Mouse (Mus musculus): Measurements from ENCODE around the gene 1810046K07Rik. TPM values are rescaled to one million over a fixed set of nuclear protein-coding genes. Genes with fewer than 3 reads are reported as not detected.

The 1810046K07Rik gene
- total and polyA plus RNA-seq, 2 experiments = 3.2 to 11.3 TPM

DNA sequence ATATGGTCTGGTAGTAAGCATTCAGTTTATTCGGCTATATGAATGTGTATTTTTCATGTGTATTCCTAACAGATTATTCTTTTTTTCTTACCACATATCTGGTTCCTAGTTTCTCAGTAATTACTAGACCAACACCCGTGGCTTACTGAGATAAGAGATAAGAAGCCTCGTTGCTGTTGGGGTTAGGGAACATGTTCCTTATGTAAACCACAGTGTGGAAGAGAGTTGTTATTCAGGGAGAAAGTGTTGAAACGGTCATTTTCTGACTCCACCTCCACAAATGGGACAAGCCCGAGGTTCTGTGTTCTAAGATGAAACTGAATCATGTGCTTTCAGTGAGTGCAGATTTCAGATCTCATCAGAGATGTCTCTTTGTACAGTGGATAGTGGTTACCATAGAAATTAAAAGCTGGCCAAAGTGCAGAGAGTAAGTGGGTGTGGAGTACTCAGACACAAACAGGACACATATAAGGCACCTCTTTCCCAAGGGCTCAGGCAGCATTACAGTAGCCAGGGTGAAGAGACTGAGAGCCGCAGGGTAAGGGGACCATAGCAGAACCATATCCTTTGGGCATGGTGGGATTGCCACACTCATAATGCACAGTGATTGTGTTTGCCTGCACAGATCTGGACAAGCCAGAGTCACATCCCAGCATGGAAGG lies 13.2 kb downstream of the 1810046K07Rik start:
- Histone ChIP-seq H3K79me2 (ENCODE audit: control insufficient read depth, insufficient read depth, low read length) (no peaks in the 10 kb centered on the region), H3K27me3 (ENCODE audit: control insufficient read depth, insufficient read depth, low read length) (no peaks in the 10 kb centered on the region), H3K4me1 (ENCODE audit: control insufficient read depth, insufficient read depth, low read length) (peaks cover 11% of the 10 kb centered on the region), H3K4me3 (ENCODE audit: insufficient read depth, low read depth, low read length) (no peak overlapping the region), H3K9ac (ENCODE audit: low read depth, low read length) (no peak overlapping the region), H3K36me3 (ENCODE audit: control insufficient read depth, insufficient read depth, low read length) (no peaks in the 10 kb centered on the region), H3K27ac (replicated peaks; ENCODE audit: insufficient read depth, low read depth, low read length) (no peak overlapping the region)
- WGBS = 37% methylated on average over 6 of the region's 6 CpGs
- TF ChIP-seq POLR2A (IDR thresholded peaks at IDR 0.05; ENCODE audit: extremely low read depth, insufficient read depth, low read length) (no peak), CTCF (IDR thresholded peaks at IDR 0.05; ENCODE audit: low read depth, low read length) (no peak)
- peak; percentile 35 for DNase-seq (ENCODE audit: extremely low read depth, low read depth, low spot score)

GRCm38 (mm10) chr9:51312554-51313317 lies 16.0 kb downstream of the 1810046K07Rik start:
- no peaks in the 10 kb centered on the region for H3K79me2 ChIP-seq (ENCODE audit: control insufficient read depth, insufficient read depth, low read length)
- WGBS = 16% methylated on average over 18 of the region's 18 CpGs
- peak; percentile 93 for DNase-seq (ENCODE audit: extremely low read depth, low read depth, low spot score)
- peak overlapping the region; percentile 32 for H3K4me3 ChIP-seq (ENCODE audit: insufficient read depth, low read depth, low read length)
- H3K4me1 ChIP-seq (ENCODE audit: control insufficient read depth, insufficient read depth, low read length) = peaks cover 5% of the 10 kb centered on the region
- TF ChIP-seq CTCF (IDR thresholded peaks at IDR 0.05; ENCODE audit: low read depth, low read length) (no peak), POLR2A (IDR thresholded peaks at IDR 0.05; ENCODE audit: extremely low read depth, insufficient read depth, low read length) (no peak)
- peak overlapping the region; percentile 61 for H3K27ac ChIP-seq (replicated peaks; ENCODE audit: insufficient read depth, low read depth, low read length)
- no peaks in the 10 kb centered on the region for H3K27me3 ChIP-seq (ENCODE audit: control insufficient read depth, insufficient read depth, low read length)
- H3K9ac ChIP-seq (ENCODE audit: low read depth, low read length) = peak overlapping the region; percentile 34
- H3K36me3 ChIP-seq (ENCODE audit: control insufficient read depth, insufficient read depth, low read length) = no peaks in the 10 kb centered on the region

DNA sequence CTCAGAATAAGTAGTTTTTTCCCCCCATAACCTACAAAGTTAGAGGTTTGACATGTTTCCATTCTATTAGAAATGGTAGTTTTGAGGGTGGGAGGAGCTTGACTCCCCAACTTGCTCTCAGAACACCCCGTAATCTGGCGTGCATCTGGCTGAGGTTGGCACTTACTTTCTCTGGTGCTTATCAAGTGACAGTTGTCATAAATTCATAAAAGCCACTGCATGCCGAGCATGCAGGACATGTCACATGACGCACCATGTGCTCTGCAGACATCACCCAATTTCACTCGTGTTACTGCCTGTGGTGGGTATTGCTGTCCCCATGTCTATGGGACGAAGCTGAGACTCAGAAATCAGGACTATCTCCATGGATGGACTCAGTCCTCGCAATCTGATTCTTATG lies 18.2 kb downstream of the 1810046K07Rik start:
- H3K4me1 ChIP-seq (ENCODE audit: control insufficient read depth, insufficient read depth, low read length) = peaks cover 5% of the 10 kb centered on the region
- 90% methylated on average over 7 of the region's 7 CpGs for WGBS
- H3K4me3 ChIP-seq (ENCODE audit: insufficient read depth, low read depth, low read length) = no peak overlapping the region
- no peak for DNase-seq (ENCODE audit: extremely low read depth, low read depth, low spot score)
- H3K79me2 ChIP-seq (ENCODE audit: control insufficient read depth, insufficient read depth, low read length) = no peaks in the 10 kb centered on the region
- H3K36me3 ChIP-seq (ENCODE audit: control insufficient read depth, insufficient read depth, low read length) = no peaks in the 10 kb centered on the region
- no peaks in the 10 kb centered on the region for H3K27me3 ChIP-seq (ENCODE audit: control insufficient read depth, insufficient read depth, low read length)
- no peak overlapping the region for H3K9ac ChIP-seq (ENCODE audit: low read depth, low read length)
- no peak overlapping the region for H3K27ac ChIP-seq (replicated peaks; ENCODE audit: insufficient read depth, low read depth, low read length)
- TF ChIP-seq POLR2A (IDR thresholded peaks at IDR 0.05; ENCODE audit: extremely low read depth, insufficient read depth, low read length) (no peak), CTCF (IDR thresholded peaks at IDR 0.05; ENCODE audit: low read depth, low read length) (no peak)

GRCm38 (mm10) chr9:51306351-51306750 lies 22.4 kb downstream of the 1810046K07Rik start:
- no peaks in the 10 kb centered on the region for H3K27me3 ChIP-seq (ENCODE audit: control insufficient read depth, insufficient read depth, low read length)
- peak; percentile 74 for DNase-seq (ENCODE audit: extremely low read depth, low read depth, low spot score)
- no peak overlapping the region for H3K9ac ChIP-seq (ENCODE audit: low read depth, low read length)
- no peak overlapping the region for H3K4me3 ChIP-seq (ENCODE audit: insufficient read depth, low read depth, low read length)
- 32% methylated on average over 3 of the region's 3 CpGs for WGBS
- H3K4me1 ChIP-seq (ENCODE audit: control insufficient read depth, insufficient read depth, low read length) = no peaks in the 10 kb centered on the region
- TF ChIP-seq POLR2A (IDR thresholded peaks at IDR 0.05; ENCODE audit: extremely low read depth, insufficient read depth, low read length) = no peak
- TF ChIP-seq CTCF (IDR thresholded peaks at IDR 0.05; ENCODE audit: low read depth, low read length) = no peak
- H3K27ac ChIP-seq (replicated peaks; ENCODE audit: insufficient read depth, low read depth, low read length) = no peak overlapping the region
- H3K36me3 ChIP-seq (ENCODE audit: control insufficient read depth, insufficient read depth, low read length) = no peaks in the 10 kb centered on the region
- no peaks in the 10 kb centered on the region for H3K79me2 ChIP-seq (ENCODE audit: control insufficient read depth, insufficient read depth, low read length)

GRCm38 (mm10) chr9:51305146-51305545 lies 23.6 kb downstream of the 1810046K07Rik start:
- Histone ChIP-seq H3K4me3 (ENCODE audit: insufficient read depth, low read depth, low read length) (no peak overlapping the region), H3K9ac (ENCODE audit: low read depth, low read length) (no peak overlapping the region), H3K79me2 (ENCODE audit: control insufficient read depth, insufficient read depth, low read length) (no peaks in the 10 kb centered on the region), H3K36me3 (ENCODE audit: control insufficient read depth, insufficient read depth, low read length) (no peaks in the 10 kb centered on the region), H3K27me3 (ENCODE audit: control insufficient read depth, insufficient read depth, low read length) (no peaks in the 10 kb centered on the region), H3K4me1 (ENCODE audit: control insufficient read depth, insufficient read depth, low read length) (no peaks in the 10 kb centered on the region), H3K27ac (replicated peaks; ENCODE audit: insufficient read depth, low read depth, low read length) (no peak overlapping the region)
- WGBS = 86% methylated on average over 3 of the region's 3 CpGs
- TF ChIP-seq POLR2A (IDR thresholded peaks at IDR 0.05; ENCODE audit: extremely low read depth, insufficient read depth, low read length) = no peak
- TF ChIP-seq CTCF (IDR thresholded peaks at IDR 0.05; ENCODE audit: low read depth, low read length) = no peak
- no peak for DNase-seq (ENCODE audit: extremely low read depth, low read depth, low spot score)

DNA sequence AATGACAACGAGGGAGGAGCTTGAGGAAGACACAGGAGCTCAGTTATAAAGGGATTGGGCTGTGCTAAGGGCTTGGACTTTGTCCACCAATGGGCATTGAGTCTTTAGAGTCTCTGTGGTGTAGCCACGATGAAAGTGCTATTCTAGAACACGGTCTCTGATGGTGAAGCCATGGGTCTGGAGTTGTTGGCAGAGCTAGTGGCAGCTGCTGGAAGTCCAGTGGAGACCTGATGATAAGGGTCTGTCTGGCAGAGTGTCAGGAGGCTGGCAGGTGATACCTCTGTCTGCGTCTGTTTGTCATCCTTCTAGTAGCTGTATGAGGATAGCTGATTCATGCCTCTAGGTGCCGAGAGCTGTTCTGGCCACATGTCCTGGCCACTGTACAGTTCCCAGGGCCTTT lies 24.7 kb downstream of the 1810046K07Rik start:
- TF ChIP-seq POLR2A (IDR thresholded peaks at IDR 0.05; ENCODE audit: extremely low read depth, insufficient read depth, low read length) (no peak), CTCF (IDR thresholded peaks at IDR 0.05; ENCODE audit: low read depth, low read length) (no peak)
- DNase-seq (ENCODE audit: extremely low read depth, low read depth, low spot score) = no peak
- no peaks in the 10 kb centered on the region for H3K27me3 ChIP-seq (ENCODE audit: control insufficient read depth, insufficient read depth, low read length)
- H3K9ac ChIP-seq (ENCODE audit: low read depth, low read length) = no peak overlapping the region
- no peak overlapping the region for H3K4me3 ChIP-seq (ENCODE audit: insufficient read depth, low read depth, low read length)
- WGBS = 78% methylated on average over 5 of the region's 5 CpGs
- H3K36me3 ChIP-seq (ENCODE audit: control insufficient read depth, insufficient read depth, low read length) = no peaks in the 10 kb centered on the region
- no peaks in the 10 kb centered on the region for H3K4me1 ChIP-seq (ENCODE audit: control insufficient read depth, insufficient read depth, low read length)
- no peaks in the 10 kb centered on the region for H3K79me2 ChIP-seq (ENCODE audit: control insufficient read depth, insufficient read depth, low read length)
- no peak overlapping the region for H3K27ac ChIP-seq (replicated peaks; ENCODE audit: insufficient read depth, low read depth, low read length)
